Mouse (Mus musculus): ENCODE measurements at regions not wholly inside any gene's neighbourhood (a gene's known extent, or its start where the extent isn't known, plus 50 kb on each side); places are given as distances from the start of the nearest gene placed in this dataset.

DNA sequence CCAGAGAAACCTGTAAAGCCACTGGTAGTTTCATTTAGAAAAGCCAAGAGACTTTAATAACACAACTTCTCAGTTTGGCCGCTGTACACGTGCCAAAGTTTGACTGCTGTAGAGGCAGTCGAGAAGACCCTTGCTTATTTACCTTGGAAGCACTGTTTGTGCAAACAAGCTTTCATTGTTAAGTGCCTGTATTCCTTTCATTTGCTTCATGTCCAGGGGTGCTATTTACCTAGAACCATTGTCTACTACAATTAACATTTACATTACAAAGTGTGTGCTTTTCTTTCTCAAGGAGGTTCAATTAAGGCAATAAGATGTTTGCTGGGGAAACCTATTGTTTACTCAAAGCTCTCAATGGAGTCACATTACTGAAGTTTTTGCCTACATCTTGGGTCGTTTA lies 236.9 kb downstream of the Mef2c start:
- Histone ChIP-seq H3K4me3 (peak overlapping the region; percentile 85), H3K36me3 (peaks cover 40% of the 10 kb centered on the region), H3K4me1 (peaks cover 88% of the 10 kb centered on the region), H3K27ac (replicated peaks) (peak overlapping the region; percentile 88), H3K27me3 (ENCODE audit: low read depth, poor library complexity, severe bottlenecking) (peaks cover 57% of the 10 kb centered on the region), H3K9me3 (replicated peaks) (no peaks in the 10 kb centered on the region)
- no peak for DNase-seq (ENCODE audit: low spot score)
- 8% methylated on average over 4 of the region's 4 CpGs for WGBS

- H3K9me3 ChIP-seq (replicated peaks) = no peaks in the 10 kb centered on the region
- H3K27me3 ChIP-seq (ENCODE audit: low read depth, poor library complexity, severe bottlenecking) = peaks cover 57% of the 10 kb centered on the region
- peak overlapping the region; percentile 88 for H3K27ac ChIP-seq (replicated peaks)
- H3K4me1 ChIP-seq = peaks cover 83% of the 10 kb centered on the region
- DNase-seq (ENCODE audit: low spot score) = peak; percentile 45
- WGBS = 9% methylated on average over 7 of the region's 7 CpGs
- H3K4me3 ChIP-seq = peak overlapping the region; percentile 85
- peaks cover 32% of the 10 kb centered on the region for H3K36me3 ChIP-seq
These were observed 237.8 kb downstream of the Mef2c start for GRCm38 (mm10) chr13:83741591-83742021.

- Histone ChIP-seq H3K9me3 (replicated peaks) (no peaks in the 10 kb centered on the region), H3K27me3 (ENCODE audit: low read depth, poor library complexity, severe bottlenecking) (peaks cover 55% of the 10 kb centered on the region), H3K4me1 (peaks cover 79% of the 10 kb centered on the region), H3K27ac (replicated peaks) (peak overlapping the region; percentile 88; the same call in 1 of the 2 replicates), H3K4me3 (peak overlapping the region; percentile 85; the same call in 1 of the 2 replicates), H3K36me3 (peaks cover 31% of the 10 kb centered on the region)
- DNase-seq (ENCODE audit: low spot score) = no peak
- WGBS = 52% methylated on average over 2 of the region's 2 CpGs
These were observed 238.3 kb downstream of the Mef2c start for GRCm38 (mm10) chr13:83742102-83742501.

- peak overlapping the region; percentile 85; the same call in 1 of the 2 replicates for H3K4me3 ChIP-seq
- 77% methylated on average over 3 of the region's 3 CpGs for WGBS
- peaks cover 27% of the 10 kb centered on the region for H3K36me3 ChIP-seq
- peak overlapping the region; percentile 88; the same call in 1 of the 2 replicates for H3K27ac ChIP-seq (replicated peaks)
- DNase-seq (ENCODE audit: low spot score) = no peak
- peaks cover 50% of the 10 kb centered on the region for H3K27me3 ChIP-seq (ENCODE audit: low read depth, poor library complexity, severe bottlenecking)
- H3K4me1 ChIP-seq = peaks cover 74% of the 10 kb centered on the region
- H3K9me3 ChIP-seq (replicated peaks) = no peaks in the 10 kb centered on the region
These were observed 238.7 kb downstream of the Mef2c start for GRCm38 (mm10) chr13:83742546-83742945.

- Histone ChIP-seq H3K4me3 (no peak overlapping the region), H3K27ac (replicated peaks) (no peak overlapping the region), H3K27me3 (ENCODE audit: low read depth, poor library complexity, severe bottlenecking) (peaks cover 42% of the 10 kb centered on the region), H3K4me1 (peaks cover 66% of the 10 kb centered on the region), H3K36me3 (peaks cover 18% of the 10 kb centered on the region), H3K9me3 (replicated peaks) (no peaks in the 10 kb centered on the region)
- 76% methylated on average over 2 of the region's 2 CpGs for WGBS
- no peak for DNase-seq (ENCODE audit: low spot score)
These were observed 239.5 kb downstream of the Mef2c start for GRCm38 (mm10) chr13:83743381-83743780.

DNA sequence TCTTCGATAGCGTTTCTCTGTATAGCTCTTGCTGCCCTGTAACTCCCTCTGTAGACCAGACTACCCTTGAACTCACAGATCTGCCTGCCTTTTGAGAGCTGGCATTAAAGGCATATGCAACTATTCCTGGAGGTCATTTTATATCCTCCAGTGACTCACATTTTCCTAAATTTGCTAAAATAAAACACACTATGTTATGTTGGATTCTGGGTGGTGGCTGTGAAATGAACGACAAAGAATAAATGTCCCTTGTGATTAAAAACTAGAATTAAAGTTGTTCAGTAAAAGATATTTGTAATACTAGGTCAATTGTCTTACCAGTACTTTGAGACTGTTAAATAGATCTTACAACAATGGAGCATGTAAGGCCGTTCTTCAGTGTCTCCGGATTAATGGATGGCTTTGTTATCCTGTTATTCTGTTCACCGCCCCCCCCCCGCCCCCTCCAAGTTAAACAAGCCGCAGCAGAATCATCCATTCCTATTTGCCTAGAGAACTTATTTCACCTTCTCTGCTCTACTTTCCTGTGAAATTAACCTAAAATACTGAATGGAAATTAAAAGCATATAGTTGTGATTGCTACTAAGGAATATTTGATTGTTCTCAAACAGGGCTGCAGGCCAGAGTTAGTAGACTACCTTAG lies 240.4 kb downstream of the Mef2c start:
- no peak for DNase-seq (ENCODE audit: low spot score)
- Histone ChIP-seq H3K27me3 (ENCODE audit: low read depth, poor library complexity, severe bottlenecking) (peaks cover 35% of the 10 kb centered on the region), H3K36me3 (peaks cover 10% of the 10 kb centered on the region), H3K4me1 (peaks cover 57% of the 10 kb centered on the region), H3K4me3 (peak overlapping the region; percentile 57), H3K9me3 (replicated peaks) (no peaks in the 10 kb centered on the region), H3K27ac (replicated peaks) (peak overlapping the region; percentile 87)
- 30% methylated on average over 8 of the region's 8 CpGs for WGBS

- Histone ChIP-seq H3K4me3 (peak overlapping the region; percentile 57), H3K27me3 (ENCODE audit: low read depth, poor library complexity, severe bottlenecking) (peaks cover 27% of the 10 kb centered on the region), H3K27ac (replicated peaks) (peak overlapping the region; percentile 87), H3K36me3 (peaks cover 8% of the 10 kb centered on the region), H3K4me1 (peaks cover 49% of the 10 kb centered on the region), H3K9me3 (replicated peaks) (no peaks in the 10 kb centered on the region)
- WGBS = under 1% methylated on average over 38 of the region's 38 CpGs
- peak; percentile 90 for DNase-seq (ENCODE audit: low spot score)
These were observed 241.2 kb downstream of the Mef2c start for GRCm38 (mm10) chr13:83744981-83745555.

GRCm38 (mm10) chr13:83745961-83746360 lies 242.1 kb downstream of the Mef2c start:
- peak overlapping the region; percentile 87; the same call in 1 of the 2 replicates for H3K27ac ChIP-seq (replicated peaks)
- H3K27me3 ChIP-seq (ENCODE audit: low read depth, poor library complexity, severe bottlenecking) = peaks cover 20% of the 10 kb centered on the region
- WGBS = 44% methylated on average over 5 of the region's 5 CpGs
- peaks cover 41% of the 10 kb centered on the region for H3K4me1 ChIP-seq
- no peak for DNase-seq (ENCODE audit: low spot score)
- H3K4me3 ChIP-seq = no peak overlapping the region
- no peaks in the 10 kb centered on the region for H3K9me3 ChIP-seq (replicated peaks)
- no peaks in the 10 kb centered on the region for H3K36me3 ChIP-seq

- Histone ChIP-seq H3K27me3 (ENCODE audit: low read depth, poor library complexity, severe bottlenecking) (peaks cover 15% of the 10 kb centered on the region), H3K36me3 (no peaks in the 10 kb centered on the region), H3K27ac (replicated peaks) (no peak overlapping the region), H3K4me3 (no peak overlapping the region), H3K4me1 (peaks cover 26% of the 10 kb centered on the region), H3K9me3 (replicated peaks) (no peaks in the 10 kb centered on the region)
- DNase-seq (ENCODE audit: low spot score) = no peak
- WGBS = 78% methylated on average over 3 of the region's 3 CpGs
These were observed 243.8 kb downstream of the Mef2c start for GRCm38 (mm10) chr13:83747671-83748070.

GRCm38 (mm10) chr13:83749376-83750150 lies 245.7 kb downstream of the Mef2c start:
- no peaks in the 10 kb centered on the region for H3K36me3 ChIP-seq
- H3K27me3 ChIP-seq (ENCODE audit: low read depth, poor library complexity, severe bottlenecking) = peaks cover 10% of the 10 kb centered on the region
- no peak overlapping the region for H3K4me3 ChIP-seq
- no peaks in the 10 kb centered on the region for H3K9me3 ChIP-seq (replicated peaks)
- WGBS = 84% methylated on average over 8 of the region's 8 CpGs
- no peak for DNase-seq (ENCODE audit: low spot score)
- no peak overlapping the region for H3K27ac ChIP-seq (replicated peaks)
- peaks cover 15% of the 10 kb centered on the region for H3K4me1 ChIP-seq

- no peak overlapping the region for H3K4me3 ChIP-seq
- DNase-seq (ENCODE audit: low spot score) = no peak
- no peak overlapping the region for H3K27ac ChIP-seq (replicated peaks)
- peaks cover 6% of the 10 kb centered on the region for H3K4me1 ChIP-seq
- H3K36me3 ChIP-seq = no peaks in the 10 kb centered on the region
- WGBS = 69% methylated on average over 4 of the region's 4 CpGs
- no peaks in the 10 kb centered on the region for H3K9me3 ChIP-seq (replicated peaks)
- peaks cover 10% of the 10 kb centered on the region for H3K27me3 ChIP-seq (ENCODE audit: low read depth, poor library complexity, severe bottlenecking)
These were observed 246.6 kb downstream of the Mef2c start for GRCm38 (mm10) chr13:83750437-83750836.

DNA sequence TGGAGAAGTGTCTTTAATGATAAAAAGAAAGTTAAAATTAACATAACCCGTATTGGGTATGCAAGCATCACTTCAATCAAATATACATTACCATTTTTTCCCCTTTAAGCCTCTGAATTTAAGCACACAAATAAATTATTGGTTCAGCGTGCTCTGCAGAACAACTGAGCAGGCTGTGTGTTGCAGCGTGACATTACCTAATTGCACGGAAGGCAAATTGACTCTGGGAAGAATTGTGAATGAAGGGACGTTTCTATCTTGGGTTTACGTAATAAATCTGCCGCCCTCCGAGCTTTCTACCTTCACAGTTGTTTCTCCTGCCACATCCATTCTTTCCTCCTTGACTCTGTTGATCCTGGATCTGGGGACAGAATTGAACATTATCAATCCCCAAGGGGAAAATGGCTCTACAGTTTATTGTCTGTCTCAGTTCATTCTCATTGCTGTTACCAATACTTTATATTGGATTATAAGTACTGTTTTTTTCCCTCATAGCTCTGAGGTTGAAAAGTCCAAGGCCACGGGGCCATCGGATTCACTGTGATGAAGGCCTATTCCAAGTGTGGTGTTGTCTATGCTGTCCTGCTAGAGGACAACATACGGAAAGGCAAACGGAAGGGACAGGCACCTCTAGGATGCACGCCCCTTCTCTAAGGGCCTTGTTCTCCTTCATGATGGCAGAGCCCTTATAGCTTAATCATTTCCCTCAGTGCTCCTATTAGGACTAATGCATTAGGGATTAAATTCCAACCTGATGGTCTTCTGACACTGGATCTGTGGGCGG lies 256.7 kb downstream of the Mef2c start:
- H3K27ac ChIP-seq (replicated peaks) = no peak overlapping the region
- no peaks in the 10 kb centered on the region for H3K27me3 ChIP-seq (ENCODE audit: low read depth, poor library complexity, severe bottlenecking)
- no peak for DNase-seq (ENCODE audit: low spot score)
- no peaks in the 10 kb centered on the region for H3K36me3 ChIP-seq
- H3K4me3 ChIP-seq = no peak overlapping the region
- no peaks in the 10 kb centered on the region for H3K9me3 ChIP-seq (replicated peaks)
- no peaks in the 10 kb centered on the region for H3K4me1 ChIP-seq
- WGBS = 90% methylated on average over 14 of the region's 14 CpGs

Measured in midbrain, embryonic 10.5 days (tissue).